Mouse (Mus musculus) intestine, embryonic 14.5 days (tissue): Measurements from ENCODE around the gene Stag2. TPM values are rescaled to one million over a fixed set of nuclear protein-coding genes. Genes with fewer than 3 reads are reported as not detected.

ENCODE experiments used
- ATAC-seq: fragments of 200-750 bp; cut with Nextera tagmentation; replicated peaks from 2 replicates; pipeline ENCODE4 v1.8.0; 2017; ENCODE audit warnings: low read depth, moderate number of reproducible peaks, moderate TSS enrichment, moderate library complexity; ENCODE audit not compliant: low FRiP score, low TSS enrichment
- DNase-seq: peaks from one replicate; pipeline ENCODE4 v3.0.0-alpha.2; 2018; ENCODE audit warnings: low spot score
- H3K27ac ChIP-seq: fragments of 300-500 bp; sonication (generic); 2 replicates; pipeline ENCODE4 v1.5.1; 2014; ENCODE audit warnings: low read depth, mild to moderate bottlenecking, control low read depth
- H3K27me3 ChIP-seq: fragments of 300-500 bp; sonication (generic); replicated peaks from 2 replicates; pipeline ENCODE4 v1.6.1; 2014; ENCODE audit warnings: low read length, control low read depth; ENCODE audit not compliant: control insufficient read depth, insufficient read depth
- H3K36me3 ChIP-seq: fragments of 300-500 bp; sonication (generic); 2 replicates; pipeline ENCODE4 v1.6.1; 2014; ENCODE audit warnings: low read length, control low read depth; ENCODE audit not compliant: control insufficient read depth, insufficient read depth
- H3K4me1 ChIP-seq: fragments of 300-500 bp; sonication (generic); replicated peaks from 2 replicates; pipeline ENCODE4 v1.6.1; 2014; ENCODE audit warnings: low read length, control low read depth, mixed read lengths; ENCODE audit not compliant: control insufficient read depth, insufficient read depth
- H3K4me2 ChIP-seq: fragments of 300-500 bp; sonication (generic); 2 replicates; pipeline ENCODE4 v1.6.1; 2014; ENCODE audit warnings: low read length
- H3K4me3 ChIP-seq: fragments of 300-500 bp; sonication (generic); 2 replicates; pipeline ENCODE4 v1.5.1; 2014; ENCODE audit warnings: low read depth, low read length, control low read depth, mixed read lengths
- H3K9ac ChIP-seq: fragments of 300-500 bp; sonication (generic); 2 replicates; pipeline ENCODE4 v1.6.1; 2014; ENCODE audit warnings: mild to moderate bottlenecking, low read length
- H3K9me3 ChIP-seq: fragments of 300-500 bp; sonication (generic); 2 replicates; pipeline ENCODE4 v1.6.1; 2016; ENCODE audit warnings: low read length, control low read depth; ENCODE audit not compliant: control insufficient read depth
- WGBS: fragments of 180-500 bp; shearing (Covaris S2); extraction: QIAGEN DNeasy Blood & Tissue Kit; methylation state at CpG from one replicate; pipeline ENCODE4 v1.1.7; 2014; 5-methylcytosine and 5-hydroxymethylcytosine counted together
- polyA plus RNA-seq: library from polyadenylated mRNA; unstranded; fragments of >200 nt; fragmentation: Nextera tagmentation; extraction: Ambion mirVana; gene quantifications from 2 replicates; pipeline ENCODE4 v1.2.1, GENCODE M21; 2014

The Stag2 gene
- polyA plus RNA-seq, 1 experiment from 2014 or later, result 46.8 TPM

DNA sequence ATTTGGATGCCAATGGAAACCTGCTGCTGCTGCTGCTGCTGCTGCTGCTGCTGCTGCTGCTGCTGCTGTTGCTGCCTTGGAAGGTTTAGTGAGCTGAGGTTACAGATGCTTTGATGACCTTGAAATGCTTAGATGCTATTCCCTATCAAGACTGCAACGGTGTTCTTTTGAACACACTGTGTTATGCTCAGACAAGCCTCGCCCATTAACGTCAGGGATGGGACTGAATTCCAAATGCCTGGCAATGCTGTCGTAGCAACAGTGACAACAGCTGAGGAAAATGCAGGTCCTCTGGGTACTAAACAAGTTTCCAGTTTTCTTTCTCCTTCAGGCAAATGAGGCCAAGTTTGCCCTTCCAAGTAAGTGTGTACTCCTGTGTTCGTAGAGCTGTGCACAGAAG, 171.3 kb downstream of the Stag2 start:
- Histone ChIP-seq H3K27ac (no peak overlapping the region), H3K4me3 (no peak overlapping the region), H3K9ac (no peak overlapping the region), H3K36me3 (no peaks in the 10 kb centered on the region), H3K4me1 (no peaks in the 10 kb centered on the region), H3K4me2 (no peak overlapping the region), H3K9me3 (no peaks in the 10 kb centered on the region), H3K27me3 (no peaks in the 10 kb centered on the region)
- no peak for ATAC-seq
- no peak for DNase-seq
- WGBS, result 49% methylated on average over 5 of the region's 5 CpGs

DNA sequence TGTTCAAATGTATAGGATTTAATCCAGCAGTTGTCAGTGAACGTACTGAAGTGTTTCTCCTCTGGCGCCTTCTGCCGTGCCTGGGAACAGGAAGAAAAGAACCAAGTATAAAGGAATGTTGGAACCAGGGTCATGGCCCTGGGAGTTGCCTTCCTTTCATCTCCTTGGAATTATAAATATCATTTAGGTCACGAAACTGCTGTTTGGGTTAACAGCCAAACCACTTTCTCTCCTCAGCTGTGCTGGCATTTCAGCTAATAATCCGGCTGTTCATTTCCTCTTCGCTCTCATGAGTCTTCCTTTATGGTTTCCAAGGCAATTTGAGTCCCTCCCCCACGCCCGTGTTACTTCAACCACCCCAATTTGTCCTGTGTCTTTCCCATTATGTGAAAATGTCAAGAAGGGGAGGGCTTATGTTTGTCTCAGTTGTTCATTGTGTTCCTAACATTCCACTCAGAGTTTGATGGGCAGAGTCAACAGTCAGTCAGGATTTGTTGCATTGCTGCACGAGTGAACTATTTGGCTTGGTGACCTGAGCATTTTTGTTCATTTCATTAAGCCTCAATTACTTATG, 172.2 kb downstream of the Stag2 start:
- H3K9me3 ChIP-seq, result no peaks in the 10 kb centered on the region
- no peak overlapping the region for H3K4me3 ChIP-seq
- H3K9ac ChIP-seq, result no peak overlapping the region
- H3K36me3 ChIP-seq, result no peaks in the 10 kb centered on the region
- DNase-seq (no peak), ATAC-seq (no peak)
- no peaks in the 10 kb centered on the region for H3K27me3 ChIP-seq
- no peaks in the 10 kb centered on the region for H3K4me1 ChIP-seq
- 29% methylated on average over 9 of the region's 9 CpGs for WGBS
- H3K27ac ChIP-seq, result no peak overlapping the region
- no peak overlapping the region for H3K4me2 ChIP-seq

GRCm38 (mm10) chrX:42324848-42325247, 175.7 kb downstream of the Stag2 start:
- Histone ChIP-seq H3K4me3 (no peak overlapping the region), H3K9ac (no peak overlapping the region), H3K36me3 (no peaks in the 10 kb centered on the region), H3K27me3 (no peaks in the 10 kb centered on the region), H3K4me1 (no peaks in the 10 kb centered on the region), H3K9me3 (no peaks in the 10 kb centered on the region), H3K4me2 (no peak overlapping the region), H3K27ac (no peak overlapping the region)
- ATAC-seq (no peak), DNase-seq (no peak)
- WGBS, result 71% methylated on average over 3 of the region's 3 CpGs

Other genes starting within 250 kb of the Stag2 start
- 77.8 and 87.9 TPM in 2 replicates for gene Thoc2, start 228.6 kb upstream of the Stag2 start, polyA plus RNA-seq
- 17.6 and 19.1 TPM in 2 replicates for gene Xiap, start 89.6 kb upstream of the Stag2 start, polyA plus RNA-seq